Mouse (Mus musculus): ENCODE measurements around the gene S100a9. TPM values are rescaled to one million over a fixed set of nuclear protein-coding genes. Genes with fewer than 3 reads are reported as not detected.

S100a9 gene
- polyA plus RNA-seq, 1 experiment from 2014 or later, result 15.0 TPM

Other genes starting within 250 kb of the S100a9 start
- gene Npr1, start 229.9 kb downstream of the S100a9 start, polyA plus RNA-seq (2015; fragmentation: Nextera tagmentation; extraction: Ambion mirVana), result 20.0 and 20.5 TPM in 2 replicates
- gene Ilf2, start 219.6 kb downstream of the S100a9 start, polyA plus RNA-seq (2015; fragmentation: Nextera tagmentation; extraction: Ambion mirVana), result 219 and 223 TPM in 2 replicates
- 73.9 and 80.1 TPM in 2 replicates for gene Snapin, start 204.7 kb downstream of the S100a9 start, polyA plus RNA-seq (2015; fragmentation: Nextera tagmentation; extraction: Ambion mirVana)
- 135 and 144 TPM in 2 replicates for gene Chtop, start 186.2 kb downstream of the S100a9 start, polyA plus RNA-seq (2015; fragmentation: Nextera tagmentation; extraction: Ambion mirVana)
- 116 and 122 TPM in 2 replicates for gene S100a1, start 181.3 kb downstream of the S100a9 start, polyA plus RNA-seq (2015; fragmentation: Nextera tagmentation; extraction: Ambion mirVana)
- gene S100a13, start 181.3 kb downstream of the S100a9 start, polyA plus RNA-seq (2015; fragmentation: Nextera tagmentation; extraction: Ambion mirVana), result 43.4 and 45.8 TPM in 2 replicates
- gene S100a14, start 168.9 kb downstream of the S100a9 start, polyA plus RNA-seq (2015; fragmentation: Nextera tagmentation; extraction: Ambion mirVana), result 7.5 and 7.9 TPM in 2 replicates
- gene S100a16, start 158.5 kb downstream of the S100a9 start, polyA plus RNA-seq (2015; fragmentation: Nextera tagmentation; extraction: Ambion mirVana), result 214 and 232 TPM in 2 replicates
- 0.12 and 0.44 TPM in 2 replicates for gene S100a3, start 135.1 kb downstream of the S100a9 start, polyA plus RNA-seq (2015; fragmentation: Nextera tagmentation; extraction: Ambion mirVana)
- not detected in 2 replicates for gene S100a2, start 105.5 kb downstream of the S100a9 start, polyA plus RNA-seq (2015; fragmentation: Nextera tagmentation; extraction: Ambion mirVana)
- not detected in 2 replicates for gene Gm42674, start 93.8 kb downstream of the S100a9 start, polyA plus RNA-seq (2015; fragmentation: Nextera tagmentation; extraction: Ambion mirVana)
- 3.6 and 5.5 TPM in 2 replicates for gene S100a4, start 92.0 kb downstream of the S100a9 start, polyA plus RNA-seq (2015; fragmentation: Nextera tagmentation; extraction: Ambion mirVana)
- 0.45 and 0.99 TPM in 2 replicates for gene S100a5, start 87.2 kb downstream of the S100a9 start, polyA plus RNA-seq (2015; fragmentation: Nextera tagmentation; extraction: Ambion mirVana)
- gene S100a6, start 82.8 kb downstream of the S100a9 start, polyA plus RNA-seq (2015; fragmentation: Nextera tagmentation; extraction: Ambion mirVana), result 173 and 181 TPM in 2 replicates
- 0.12 and 0.36 TPM in 2 replicates for gene S100a7a, start 41.7 kb downstream of the S100a9 start, polyA plus RNA-seq (2015; fragmentation: Nextera tagmentation; extraction: Ambion mirVana)
- gene S100a8, start 26.7 kb downstream of the S100a9 start, polyA plus RNA-seq (2015; fragmentation: Nextera tagmentation; extraction: Ambion mirVana), result 13.9 and 22.6 TPM in 2 replicates
- not detected in 2 replicates for gene Pglyrp4, start 31.2 kb upstream of the S100a9 start, polyA plus RNA-seq (2015; fragmentation: Nextera tagmentation; extraction: Ambion mirVana)
- gene Gm5849, start 82.2 kb upstream of the S100a9 start, polyA plus RNA-seq (2015; fragmentation: Nextera tagmentation; extraction: Ambion mirVana), result not detected in 2 replicates

All from kidney, embryonic 16.5 days (tissue).